10 mouse cellular contexts compared by ENCODE assay signal in the genomic region with DNA sequence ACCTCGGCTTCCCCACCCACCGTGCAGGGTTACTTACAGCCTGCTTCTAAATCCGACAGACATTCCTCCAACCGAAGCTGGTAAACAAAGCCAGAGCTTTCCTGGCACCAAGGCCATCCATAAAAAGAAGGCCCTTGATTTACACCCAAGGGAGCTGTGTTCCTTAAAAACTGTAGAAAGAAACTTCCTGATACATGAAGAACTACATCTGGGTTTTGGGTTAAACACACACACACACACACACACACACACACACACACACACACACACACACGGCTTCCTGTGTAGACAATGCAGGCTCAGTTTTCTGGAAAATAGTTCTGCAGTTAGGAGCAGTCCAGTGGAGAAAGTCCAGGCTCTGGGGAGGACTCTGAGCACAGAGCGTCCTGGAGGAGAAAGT.
A peak's percentile ranks its signal among the peaks of the same experiment; 100 is the strongest.
DNase-seq lines count a peak whose midpoint lies in the region; ATAC-seq and TF ChIP-seq lines count a peak whose summit lies in the region.
"Had no signal": no experiment of that assay in that cellular context is flagged by ENCODE, and none has a peak within 500 bp of the region (broad histone marks: within the 10 kb centered on the region; RNA-seq: fewer than 3 reads in every experiment).

No protein-coding gene starts in this region.

- H3K36me3 ChIP-seq in kidney, adult 2 months (ENCODE audit: control insufficient read depth, insufficient read depth, low read length) = no peaks in the 10 kb centered on the region
- no peaks in the 10 kb centered on the region for H3K36me3 ChIP-seq in kidney, embryonic 16.5 days (ENCODE audit: insufficient read depth, low read length)

- H3K9me3 ChIP-seq in kidney, embryonic 16.5 days (ENCODE audit: low read length) = no peaks in the 10 kb centered on the region

- H3K4me1 ChIP-seq in kidney, adult 2 months (ENCODE audit: control insufficient read depth, insufficient read depth, low read length) = no peaks in the 10 kb centered on the region
- peaks cover 19% of the 10 kb centered on the region for H3K4me1 ChIP-seq in kidney, embryonic 16.5 days (ENCODE audit: insufficient read depth, low read length)

- no peak overlapping the region for H3K27ac ChIP-seq in kidney, adult 2 months (ENCODE audit: insufficient read depth, low read depth, low read length)
- peak overlapping the region; percentile 20; the same call in 1 of the 2 replicates for H3K27ac ChIP-seq in kidney, embryonic 16.5 days (ENCODE audit: low read length)
- H3K27ac ChIP-seq: left cerebral cortex, adult 2 months had no signal

- WGBS in kidney, adult 2 months = 51% methylated on average over 6 of the region's 6 CpGs
- WGBS in kidney, embryonic 16.5 days = 30% methylated on average over 6 of the region's 6 CpGs

- TF ChIP-seq POLR2A in kidney, adult 2 months (IDR thresholded peaks at IDR 0.05; ENCODE audit: low read depth, low read length) = no peak

- H3K27me3 ChIP-seq in kidney, adult 2 months (replicated peaks; ENCODE audit: control insufficient read depth, insufficient read depth, low read length) = no peaks in the 10 kb centered on the region
- peaks cover 39% of the 10 kb centered on the region for H3K27me3 ChIP-seq in kidney, embryonic 16.5 days (ENCODE audit: insufficient read depth, low read length)

- peak; percentile 46 for DNase-seq in kidney, adult 2 months
- DNase-seq in kidney, adult 18-20 months = no peak
- peak; percentile 15 for DNase-seq in gastrocnemius, postnatal 10 days
- DNase-seq in lung, postnatal 4 days = peak; percentile 24 to 59
- DNase-seq in ovary, postnatal 14 days (ENCODE audit: low spot score) = no peak
- no peak for DNase-seq in cerebellum, adult 9-11 months
- DNase-seq in adrenal gland, postnatal 14 days = no peak
- DNase-seq: adrenal gland, adult 8-10 months had no signal

- no peak for TF ChIP-seq CTCF in kidney, adult 2 months (conservative IDR thresholded peaks at IDR 0.05; ENCODE audit: insufficient read depth, insufficient read length, low read depth, low read length)

- no peak overlapping the region for H3K4me3 ChIP-seq in kidney, adult 2 months (ENCODE audit: insufficient read depth, low read depth, low read length)
- H3K4me3 ChIP-seq in kidney, embryonic 16.5 days (ENCODE audit: low read length) = no peak overlapping the region
- H3K4me3 ChIP-seq: left cerebral cortex, adult 2 months had no signal

- H3K9ac ChIP-seq in kidney, embryonic 16.5 days (replicated peaks; ENCODE audit: low read length) = no peak overlapping the region

- H3K4me2 ChIP-seq in kidney, embryonic 16.5 days (replicated peaks; ENCODE audit: low read depth, low read length) = no peak overlapping the region

- peak; percentile 47; the same call in 1 of the 2 replicates for ATAC-seq in kidney, embryonic 16.5 days (ENCODE audit: low FRiP score, low TSS enrichment)

Comparison
In these comparisons a context has a peak if more than half of its experiments do, and no peak if none do; other contexts are left out.
1. DNase-seq: peak in kidney, adult 2 months (single experiment), gastrocnemius, postnatal 10 days (single experiment) and lung, postnatal 4 days (2 of 2); none in kidney, adult 18-20 months (single experiment), ovary, postnatal 14 days (single experiment), cerebellum, adult 9-11 months (single experiment) and adrenal gland, postnatal 14 days (single experiment).